Mouse (Mus musculus) stomach, embryonic 14.5 days (tissue): ENCODE data around the gene Snx27. TPM values are rescaled to one million over a fixed set of nuclear protein-coding genes. Genes with fewer than 3 reads are reported as not detected.

ENCODE experiments used
- ATAC-seq: fragments of 200-750 bp; cut with Nextera tagmentation; 2 replicates; pipeline ENCODE4 v1.8.0; 2017; ENCODE audit warnings: low read depth, moderate TSS enrichment; ENCODE audit not compliant: insufficient number of reproducible peaks, insufficient read depth, low FRiP score
- H3K27ac ChIP-seq: fragments of 300-500 bp; sonication (generic); 2 replicates; pipeline ENCODE4 v1.5.1; 2014; ENCODE audit warnings: mild to moderate bottlenecking, low read length, moderate library complexity, mixed read lengths
- H3K27me3 ChIP-seq: fragments of 300-500 bp; sonication (generic); 2 replicates; pipeline ENCODE4 v1.6.1; 2014; ENCODE audit warnings: low read length, control low read depth, mixed read lengths; ENCODE audit not compliant: control insufficient read depth, insufficient read depth
- H3K36me3 ChIP-seq: fragments of 300-500 bp; sonication (generic); 2 replicates; pipeline ENCODE4 v1.6.1; 2014; ENCODE audit warnings: mild to moderate bottlenecking, control low read depth, low read length, moderate library complexity, mixed read lengths; ENCODE audit not compliant: control insufficient read depth, insufficient read depth
- H3K4me1 ChIP-seq: fragments of 300-500 bp; sonication (generic); 2 replicates; pipeline ENCODE4 v1.6.1; 2014; ENCODE audit warnings: low read length, control low read depth, mixed read lengths; ENCODE audit not compliant: control insufficient read depth, insufficient read depth
- H3K4me2 ChIP-seq: fragments of 300-500 bp; sonication (generic); replicated peaks from 2 replicates; pipeline ENCODE4 v1.6.1; 2014; ENCODE audit warnings: low read depth, low read length, control low read depth
- H3K4me3 ChIP-seq: fragments of 300-500 bp; sonication (generic); 2 replicates; pipeline ENCODE4 v1.5.1; 2014; ENCODE audit warnings: low read depth, low read length, control low read depth
- H3K9ac ChIP-seq: fragments of 300-500 bp; sonication (generic); replicated peaks from 2 replicates; pipeline ENCODE4 v1.6.1; 2014; ENCODE audit warnings: low read depth, mild to moderate bottlenecking, control low read depth, low read length, moderate library complexity, mixed read lengths
- H3K9me3 ChIP-seq: fragments of 300-500 bp; sonication (generic); 2 replicates; pipeline ENCODE4 v1.6.1; 2016; ENCODE audit warnings: low read depth, low read length, control low read depth; ENCODE audit not compliant: control insufficient read depth
- WGBS: fragments of 180-500 bp; shearing (Covaris S2); extraction: QIAGEN DNeasy Blood & Tissue Kit; methylation state at CpG from one replicate; pipeline ENCODE4 v1.1.7; 2014; 5-methylcytosine and 5-hydroxymethylcytosine counted together
- polyA plus RNA-seq: library from polyadenylated mRNA; unstranded; fragments of >200 nt; fragmentation: Nextera tagmentation; extraction: Ambion mirVana; gene quantifications from 2 replicates; pipeline ENCODE4 v1.2.1, GENCODE M21; 2014

Snx27 gene
- polyA plus RNA-seq, 1 experiment from 2014 or later: 35.1 TPM

DNA sequence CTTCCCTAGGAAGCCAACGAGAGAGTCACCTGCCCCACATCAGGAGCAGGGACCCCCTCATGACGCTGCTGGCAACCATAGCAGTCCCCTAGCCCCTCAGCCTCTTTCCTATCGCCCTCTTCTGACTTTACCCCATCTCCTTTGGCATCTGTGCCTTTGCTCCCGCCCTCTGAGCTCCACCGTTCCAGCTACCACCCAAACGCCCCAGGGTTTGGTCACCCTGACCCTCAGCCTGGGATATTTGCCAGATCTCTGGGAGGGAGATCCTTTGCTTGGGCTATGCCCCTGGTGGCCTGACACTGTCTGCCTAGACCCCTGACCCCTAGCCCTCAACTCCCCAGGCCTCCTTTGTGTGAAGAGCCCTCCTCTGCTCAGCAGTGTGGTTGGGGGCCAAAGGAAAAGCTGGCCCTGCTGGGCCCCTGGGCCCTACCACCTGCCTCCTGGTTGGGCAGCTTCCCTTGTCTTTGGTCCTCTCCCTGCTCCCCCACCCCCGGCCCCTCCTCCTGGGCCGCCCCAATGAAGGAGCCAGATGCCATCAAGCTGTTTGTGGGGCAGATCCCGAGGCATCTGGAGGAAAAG lies 103.8 kb downstream of the Snx27 start:
- H3K4me2 ChIP-seq: no peak overlapping the region
- no peaks in the 10 kb centered on the region for H3K36me3 ChIP-seq
- no peak for ATAC-seq
- H3K27ac ChIP-seq: no peak overlapping the region
- H3K4me1 ChIP-seq: 0 out of 2 replicates have a peak, but pooled peaks cover 5% of the 10 kb centered on the region
- no peaks in the 10 kb centered on the region for H3K9me3 ChIP-seq
- 16% methylated on average over 9 of the region's 9 CpGs for WGBS
- no peaks in the 10 kb centered on the region for H3K27me3 ChIP-seq
- H3K4me3 ChIP-seq: peak overlapping the region; percentile 6; the same call in 1 of the 2 replicates
- H3K9ac ChIP-seq: no peak overlapping the region

DNA sequence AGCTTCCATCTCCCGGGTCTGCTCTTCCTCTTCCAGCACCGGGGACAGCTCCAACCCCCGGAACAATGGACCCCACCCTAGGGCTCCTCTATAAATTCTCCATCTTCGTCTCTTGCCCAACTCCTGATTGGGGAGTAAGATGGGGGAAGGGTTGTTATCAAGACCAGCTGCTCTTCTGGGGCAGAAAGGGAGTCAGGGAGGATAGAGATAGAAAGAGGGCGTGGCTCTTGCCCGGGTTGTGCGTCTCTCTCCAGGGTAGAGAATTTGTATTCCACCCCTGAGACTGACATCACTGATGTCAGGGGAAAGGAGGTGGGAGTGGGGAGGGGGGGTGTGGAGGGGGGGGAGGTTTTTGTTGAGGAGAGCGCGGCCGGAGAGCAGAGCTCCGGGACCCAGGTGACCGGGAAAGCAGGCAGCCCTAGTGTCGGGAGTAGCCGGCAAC lies 104.5 kb downstream of the Snx27 start, which contains the start of gene Celf3:
TSS of gene Celf3 (plus strand) at position 315 of the 442 bp plus-strand sequence.
- Histone ChIP-seq H3K27ac (no peak within 1 kb of the TSS), H3K36me3 (no peaks in the 10 kb centered on the region), H3K4me2 (no peak within 1 kb of the TSS), H3K4me1 (0 out of 2 replicates have a peak, but pooled peaks cover 7% of the 10 kb centered on the region), H3K9ac (no peak within 1 kb of the TSS), H3K9me3 (no peaks in the 10 kb centered on the region), H3K4me3 (peak within 1 kb of the TSS; percentile 6; the same call in 1 of the 2 replicates), H3K27me3 (no peaks in the 10 kb centered on the region)
- WGBS: 2% methylated on average over 14 of the region's 14 CpGs
- ATAC-seq: no peak

DNA sequence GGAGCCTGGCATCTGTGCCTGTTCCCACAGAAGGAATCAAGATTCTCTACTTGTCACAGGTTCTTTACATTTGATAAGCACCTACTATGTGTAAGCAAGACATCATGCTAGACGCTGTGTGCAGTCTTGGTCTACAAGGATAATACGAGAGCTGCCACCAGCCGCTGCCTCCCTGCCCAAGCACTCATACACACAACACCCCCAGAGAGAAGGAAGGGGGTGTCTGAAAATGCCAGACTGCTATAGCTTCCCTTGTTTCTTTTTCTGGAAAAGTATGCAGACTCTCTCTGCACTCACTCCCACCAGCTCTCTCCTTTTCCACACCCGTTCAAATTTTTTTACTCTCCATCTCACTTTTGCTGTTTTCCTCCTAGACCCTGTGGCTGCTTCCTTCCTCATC lies 105.1 kb downstream of the Snx27 start:
- ATAC-seq: no peak
- 69% methylated on average over 4 of the region's 4 CpGs for WGBS
- H3K9ac ChIP-seq: no peak overlapping the region

DNA sequence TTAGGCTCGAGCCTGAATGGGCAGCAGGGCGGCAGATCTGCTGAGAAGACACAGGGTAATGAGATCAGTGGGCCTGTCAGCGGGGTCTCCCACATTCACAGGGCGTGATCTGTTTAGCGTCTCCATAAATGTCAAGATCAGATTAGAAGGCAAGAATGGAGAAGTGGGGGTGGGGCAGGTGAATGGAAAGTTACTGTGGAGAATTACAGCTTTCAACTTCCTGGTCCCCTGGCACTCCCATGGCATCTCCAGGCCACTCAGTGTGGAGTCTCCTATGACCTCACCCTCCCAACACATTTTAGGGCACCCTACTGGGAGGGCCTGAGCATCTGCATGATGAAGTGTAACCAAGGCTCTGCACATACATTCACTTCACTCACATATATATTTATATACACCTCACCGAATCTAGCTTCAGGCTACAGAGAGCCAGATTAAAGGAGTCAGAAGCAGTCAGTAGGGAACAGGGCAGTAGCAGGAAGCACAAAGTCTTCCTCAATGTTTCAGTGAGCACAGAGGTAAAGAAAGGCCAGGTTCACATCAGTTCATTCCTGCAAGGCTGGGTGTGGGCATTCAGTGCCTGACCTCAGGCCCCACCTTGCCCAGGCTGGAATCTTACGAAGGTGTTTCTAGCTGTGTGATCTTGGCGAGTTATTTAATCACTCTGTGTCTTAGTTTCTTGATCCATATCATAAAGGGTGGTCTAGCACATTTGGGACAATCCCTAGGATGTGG lies 106.0 kb downstream of the Snx27 start:
- H3K4me1 ChIP-seq: 0 out of 2 replicates have a peak, but pooled peaks cover 8% of the 10 kb centered on the region
- no peak overlapping the region for H3K9ac ChIP-seq
- no peak overlapping the region for H3K4me2 ChIP-seq
- 40% methylated on average over 8 of the region's 8 CpGs for WGBS
- H3K9me3 ChIP-seq: no peaks in the 10 kb centered on the region
- peak overlapping the region; percentile 27; the same call in 1 of the 2 replicates for H3K27ac ChIP-seq
- no peak overlapping the region for H3K4me3 ChIP-seq
- peak; percentile 38; the same call in 1 of the 2 replicates for ATAC-seq
- H3K36me3 ChIP-seq: no peaks in the 10 kb centered on the region
- no peaks in the 10 kb centered on the region for H3K27me3 ChIP-seq

More for the DNA sequence above, 105.1 kb downstream of the Snx27 start:
- no peak overlapping the region for H3K4me3 ChIP-seq
- no peak overlapping the region for H3K27ac ChIP-seq
- no peaks in the 10 kb centered on the region for H3K9me3 ChIP-seq
- H3K4me2 ChIP-seq: no peak overlapping the region
- 0 out of 2 replicates have a peak, but pooled peaks cover 8% of the 10 kb centered on the region for H3K4me1 ChIP-seq
- no peaks in the 10 kb centered on the region for H3K27me3 ChIP-seq
- no peaks in the 10 kb centered on the region for H3K36me3 ChIP-seq

DNA sequence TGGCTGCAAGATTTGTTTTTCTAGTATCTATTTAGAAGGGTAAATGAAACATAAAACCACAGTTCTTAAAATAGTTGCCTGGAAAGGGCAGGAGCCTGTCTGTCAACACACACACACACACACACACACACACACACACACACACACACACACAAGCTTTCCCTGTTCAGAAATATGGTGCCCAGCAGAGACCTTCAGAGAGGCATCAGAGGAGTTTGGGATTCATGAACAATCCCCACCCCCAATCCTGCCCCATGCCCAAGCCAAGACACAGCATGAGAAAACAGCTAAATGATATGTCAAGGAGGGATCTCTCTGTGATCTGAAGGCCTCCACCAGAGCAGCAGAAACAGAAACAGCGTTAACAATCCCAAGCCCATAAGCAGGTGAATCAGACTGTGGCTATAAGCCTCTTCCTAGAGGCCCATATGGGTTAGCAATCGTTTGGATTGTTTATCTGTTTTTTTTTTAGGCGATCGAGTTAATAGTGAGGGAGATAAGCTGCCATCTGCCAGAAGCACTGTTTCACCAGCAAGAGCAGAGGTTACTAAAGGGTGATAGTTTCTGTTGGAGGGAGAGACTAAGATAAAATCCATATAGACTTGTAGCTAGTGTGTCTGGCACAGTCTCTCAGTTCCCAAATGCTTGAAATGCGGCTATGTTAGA lies 108.8 kb downstream of the Snx27 start:
- Histone ChIP-seq H3K27ac (no peak overlapping the region), H3K27me3 (no peaks in the 10 kb centered on the region), H3K4me2 (no peak overlapping the region), H3K36me3 (no peaks in the 10 kb centered on the region), H3K4me1 (0 out of 2 replicates have a peak, but pooled peaks cover 3% of the 10 kb centered on the region), H3K4me3 (no peak overlapping the region), H3K9me3 (no peaks in the 10 kb centered on the region), H3K9ac (no peak overlapping the region)
- no peak for ATAC-seq
- 50% methylated on average over 5 of the region's 5 CpGs for WGBS

DNA sequence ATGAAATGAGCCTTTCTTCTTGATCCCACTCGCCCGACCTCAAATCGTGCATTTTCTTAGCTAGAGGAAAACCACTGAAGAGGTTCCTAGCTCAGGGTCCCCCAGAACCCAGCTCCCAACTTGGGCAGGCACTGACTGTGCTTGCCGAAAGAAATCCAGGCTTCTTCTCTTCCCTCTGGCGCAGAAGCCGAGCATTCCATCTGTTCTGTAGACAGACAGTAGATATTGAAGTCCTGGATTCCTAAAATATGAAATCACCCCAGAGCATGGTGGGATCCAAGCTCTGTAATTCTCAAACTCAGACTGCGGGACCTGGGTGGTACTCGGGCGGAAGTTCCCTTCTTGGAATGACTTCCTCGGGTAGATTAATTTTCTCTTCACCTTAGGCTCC lies 109.4 kb downstream of the Snx27 start:
- Histone ChIP-seq H3K9ac (no peak overlapping the region), H3K4me1 (0 out of 2 replicates have a peak, but pooled peaks cover 3% of the 10 kb centered on the region), H3K27ac (peak overlapping the region; percentile 33; the same call in 1 of the 2 replicates), H3K4me3 (no peak overlapping the region), H3K9me3 (no peaks in the 10 kb centered on the region), H3K4me2 (peak overlapping the region; percentile 38; the same call in 1 of the 2 replicates), H3K27me3 (no peaks in the 10 kb centered on the region), H3K36me3 (no peaks in the 10 kb centered on the region)
- 48% methylated on average over 10 of the region's 10 CpGs for WGBS
- ATAC-seq: no peak

DNA sequence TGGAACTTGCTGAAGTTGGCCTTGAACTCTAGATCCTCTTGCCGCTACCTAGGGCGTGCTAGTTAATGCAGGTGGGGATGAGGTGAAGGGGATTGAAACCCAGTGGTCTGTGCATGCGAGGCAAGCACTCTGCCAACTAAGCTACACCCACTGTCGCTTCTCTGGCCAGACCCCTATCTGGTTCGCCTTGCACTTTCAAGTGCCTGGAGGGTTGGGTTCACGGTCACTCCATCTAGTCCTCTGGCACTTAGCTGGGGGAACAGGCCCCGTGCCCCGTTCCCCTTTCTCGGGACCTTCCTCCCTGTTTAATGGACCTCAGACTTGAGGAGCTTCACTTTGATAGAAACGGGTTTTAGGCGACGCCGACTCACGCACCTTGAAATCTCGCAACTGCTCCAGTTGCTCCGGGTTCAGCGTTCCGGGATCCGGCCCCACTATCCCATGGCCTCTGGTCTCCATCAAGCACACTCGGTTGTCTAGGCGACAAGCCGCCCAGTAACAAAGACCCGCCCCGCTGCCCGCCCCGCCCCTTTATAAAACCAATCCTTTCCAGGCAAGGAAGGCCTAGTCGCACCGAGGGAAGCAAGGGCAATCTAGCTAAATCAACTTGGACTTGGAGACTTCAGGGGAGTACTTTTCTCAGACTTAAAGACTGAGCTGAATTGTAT lies 109.9 kb downstream of the Snx27 start:
- H3K27me3 ChIP-seq: no peaks in the 10 kb centered on the region
- WGBS: 10% methylated on average over 28 of the region's 28 CpGs
- H3K27ac ChIP-seq: 0 out of 2 replicates have a peak overlapping the region, but pooled peaks have one; percentile 33
- no peaks in the 10 kb centered on the region for H3K36me3 ChIP-seq
- peak overlapping the region; percentile 6; the same call in 1 of the 2 replicates for H3K4me3 ChIP-seq
- no peaks in the 10 kb centered on the region for H3K9me3 ChIP-seq
- no peak overlapping the region for H3K9ac ChIP-seq
- H3K4me1 ChIP-seq: 0 out of 2 replicates have a peak, but pooled peaks cover 3% of the 10 kb centered on the region
- peak overlapping the region; percentile 38 for H3K4me2 ChIP-seq
- ATAC-seq: peak; percentile 72; the same call in 1 of the 2 replicates

DNA sequence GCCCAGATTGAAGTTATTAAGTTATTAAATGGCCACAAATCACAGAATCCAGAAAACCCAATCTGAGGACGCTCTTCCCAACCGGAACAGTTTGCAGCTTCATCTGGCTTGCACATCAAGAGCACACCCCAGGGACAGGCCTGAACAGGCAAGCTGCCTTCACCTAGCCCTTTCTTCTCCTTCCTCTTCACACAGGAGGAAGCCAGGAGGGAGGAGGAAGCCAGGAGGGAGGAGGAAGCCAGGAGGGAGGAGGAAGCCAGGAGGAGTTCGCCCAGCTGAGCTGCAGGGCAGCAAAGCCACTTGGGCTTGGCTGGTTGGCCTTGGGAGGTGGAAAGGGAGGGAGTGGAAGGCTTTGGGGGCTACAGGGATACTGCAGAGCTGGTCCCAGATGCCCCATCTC lies 113.6 kb downstream of the Snx27 start:
- no peaks in the 10 kb centered on the region for H3K27me3 ChIP-seq
- H3K4me1 ChIP-seq: 0 out of 2 replicates have a peak, but pooled peaks cover 3% of the 10 kb centered on the region
- H3K9ac ChIP-seq: no peak overlapping the region
- no peaks in the 10 kb centered on the region for H3K36me3 ChIP-seq
- H3K4me2 ChIP-seq: no peak overlapping the region
- no peak for ATAC-seq
- H3K9me3 ChIP-seq: no peaks in the 10 kb centered on the region
- H3K27ac ChIP-seq: peak overlapping the region; percentile 21; the same call in 1 of the 2 replicates
- H3K4me3 ChIP-seq: no peak overlapping the region
- 51% methylated on average over 3 of the region's 3 CpGs for WGBS
